Mouse (Mus musculus) CD4-positive helper T cell, adult 2 months (primary cell): ENCODE measurements around the gene Mmgt1.

Source experiments
- DNase-seq: peaks from one replicate; pipeline ENCODE4 v3.0.0-alpha.2; 2012; ENCODE audit warnings: low read depth, missing footprints, low spot score

Mmgt1 gene

GRCm38 (mm10) chrX:56597887-56598640 is at the start of gene Mmgt1:
Gene Mmgt1 (minus strand): TSS chrX:56598069.
- DNase-seq: peak; percentile 94

GRCm38 (mm10) chrX:56640066-56640465 is 42.2 kb upstream of the Mmgt1 start:
- DNase-seq: no peak

GRCm38 (mm10) chrX:56636185-56636584 is 38.3 kb upstream of the Mmgt1 start:
- DNase-seq: no peak

DNA sequence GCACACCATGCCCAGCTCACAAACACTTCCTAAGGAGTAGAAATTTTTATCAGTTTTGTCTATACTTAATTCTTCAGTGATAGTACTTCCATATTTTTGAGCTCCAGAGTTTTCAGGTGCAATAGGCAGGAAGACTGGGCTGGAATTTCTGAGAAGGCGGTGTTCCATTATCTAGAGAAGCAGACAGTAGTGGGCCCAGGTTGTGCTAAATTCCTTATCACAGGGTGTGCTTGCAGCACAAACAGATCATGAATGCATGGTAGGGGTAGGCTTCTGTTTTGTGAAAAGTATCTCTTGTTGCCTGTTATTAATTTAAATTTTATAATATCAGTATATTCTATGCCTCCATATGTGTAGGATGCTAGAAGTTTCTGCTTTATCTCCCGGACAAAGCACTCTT is 17.4 kb upstream of the Mmgt1 start:
- no peak for DNase-seq

GRCm38 (mm10) chrX:56610318-56610694 is 12.4 kb upstream of the Mmgt1 start:
- no peak for DNase-seq

DNA sequence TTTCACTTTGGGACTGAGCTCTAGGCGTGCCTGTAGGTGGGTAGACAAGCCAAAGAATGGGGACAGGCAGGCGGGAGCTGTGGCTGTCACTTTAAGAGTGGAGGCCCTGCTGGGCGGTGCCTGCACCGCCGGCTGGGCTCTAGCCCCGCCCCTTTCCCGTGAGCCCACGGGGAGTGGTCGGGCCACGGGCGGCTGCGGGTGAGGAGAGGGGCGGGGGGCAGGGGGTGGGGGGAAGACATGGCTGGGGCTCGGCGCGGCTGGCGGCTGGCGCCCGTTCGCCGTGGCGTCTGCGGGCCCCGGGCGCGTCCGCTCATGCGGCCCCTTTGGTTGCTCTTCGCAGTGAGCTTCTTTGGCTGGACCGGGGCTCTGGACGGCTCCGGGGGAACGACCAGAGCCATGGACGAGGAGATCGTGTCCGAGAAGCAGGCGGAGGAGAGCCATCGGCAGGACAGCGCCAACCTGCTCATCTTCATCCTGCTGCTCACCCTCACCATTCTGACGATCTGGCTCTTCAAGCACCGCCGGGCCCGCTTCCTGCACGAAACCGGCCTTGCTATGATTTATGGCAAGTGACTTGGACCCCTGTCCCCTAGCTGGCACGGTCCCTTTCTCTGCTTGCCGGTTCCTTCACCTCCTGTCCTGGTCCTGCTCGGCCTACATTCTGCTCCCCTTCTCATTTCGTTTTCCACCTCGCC is 11.9 kb upstream of the Mmgt1 start, which contains the start of gene Slc9a6:
Gene Slc9a6, plus strand, starts transcription at position 135 of the 695 bp plus-strand sequence.
- peak; percentile 89 for DNase-seq

- DNase-seq: no peak
Measured at GRCm38 (mm10) chrX:56609285-56609622, 11.4 kb upstream of the Mmgt1 start.

GRCm38 (mm10) chrX:56607032-56607710 is 9.3 kb upstream of the Mmgt1 start:
- DNase-seq: peak; percentile 25

DNA sequence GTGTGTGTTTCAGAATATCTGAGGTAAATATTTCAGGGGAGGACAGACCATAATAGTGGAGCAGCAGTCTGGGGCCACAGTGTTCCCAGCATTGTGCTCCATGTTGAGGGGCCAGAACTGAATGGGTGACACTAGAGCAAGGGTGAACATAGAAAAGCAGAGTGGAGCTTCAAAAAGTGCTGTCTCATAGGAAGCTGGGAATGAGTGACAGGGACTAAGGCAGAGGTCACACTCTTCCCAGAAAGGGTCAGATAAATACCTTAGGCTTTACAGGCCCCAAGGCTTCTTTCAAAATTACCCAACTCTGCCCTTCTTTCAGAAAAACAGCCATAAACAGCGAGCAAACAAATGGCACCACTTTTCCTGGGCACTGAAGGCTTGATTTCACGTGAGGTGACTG is 8.7 kb upstream of the Mmgt1 start:
- DNase-seq: no peak

DNA sequence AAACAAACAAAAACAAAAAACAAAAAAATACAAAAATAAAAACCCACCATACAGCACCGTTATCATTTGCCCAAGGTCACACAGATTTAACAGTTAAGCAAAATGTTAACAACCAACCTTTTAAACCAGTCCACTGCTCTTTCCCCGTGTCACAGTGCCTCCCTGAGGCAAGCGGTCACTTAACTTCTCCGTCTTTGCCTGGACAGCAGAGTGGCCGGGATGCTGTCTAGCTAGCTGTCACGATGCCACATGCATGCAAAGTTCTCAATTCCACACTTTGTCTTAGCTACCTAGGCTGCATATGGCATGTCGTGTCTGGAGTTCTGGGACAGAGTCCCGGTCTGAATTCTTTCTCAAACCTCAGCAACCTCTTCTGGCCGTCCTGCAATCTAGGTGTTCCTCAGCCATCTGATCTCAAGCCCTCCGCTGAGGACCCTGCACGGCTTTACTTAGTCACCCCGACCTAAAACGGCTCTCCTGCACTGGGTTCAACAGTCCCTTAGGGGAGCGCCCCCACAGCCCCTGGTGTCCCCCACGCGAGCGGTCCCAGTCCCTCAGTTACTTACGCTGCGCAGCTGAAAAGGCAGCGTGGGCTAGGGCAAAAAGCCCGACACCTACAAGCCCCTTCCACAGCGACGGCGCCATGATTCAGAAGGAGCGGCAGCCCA is 516 bp downstream of the Mmgt1 start:
- DNase-seq: no peak

- DNase-seq: no peak
Measured at GRCm38 (mm10) chrX:56578200-56578599, 19.7 kb downstream of the Mmgt1 start.

GRCm38 (mm10) chrX:56572465-56572864 is 25.4 kb downstream of the Mmgt1 start:
- DNase-seq: peak; percentile 34

GRCm38 (mm10) chrX:56553584-56553983 is 44.3 kb downstream of the Mmgt1 start:
- DNase-seq: no peak

DNA sequence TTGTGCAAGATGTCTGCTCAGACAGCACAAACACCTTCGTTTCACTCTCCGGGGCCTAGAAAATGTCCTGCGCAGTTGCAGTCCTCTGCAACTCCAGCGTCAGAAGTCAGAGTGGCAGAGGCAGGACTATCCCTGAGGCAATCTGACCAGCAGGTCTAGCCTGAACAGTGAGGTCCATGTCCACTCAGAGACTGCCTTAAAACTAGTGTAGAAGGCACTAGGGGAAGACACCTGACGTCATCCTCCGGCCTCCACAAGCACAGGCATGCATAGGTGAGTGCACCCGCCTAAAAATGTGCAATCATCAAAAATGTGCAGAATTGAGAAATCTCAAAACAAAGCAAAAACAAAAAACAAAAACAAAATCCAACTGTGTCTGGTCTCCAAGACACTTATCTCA is 48.4 kb downstream of the Mmgt1 start, which contains the start of gene Gm648:
Gene Gm648, minus strand, starts transcription at position 101 of the 400 bp plus-strand sequence.
- DNase-seq: no peak

DNA sequence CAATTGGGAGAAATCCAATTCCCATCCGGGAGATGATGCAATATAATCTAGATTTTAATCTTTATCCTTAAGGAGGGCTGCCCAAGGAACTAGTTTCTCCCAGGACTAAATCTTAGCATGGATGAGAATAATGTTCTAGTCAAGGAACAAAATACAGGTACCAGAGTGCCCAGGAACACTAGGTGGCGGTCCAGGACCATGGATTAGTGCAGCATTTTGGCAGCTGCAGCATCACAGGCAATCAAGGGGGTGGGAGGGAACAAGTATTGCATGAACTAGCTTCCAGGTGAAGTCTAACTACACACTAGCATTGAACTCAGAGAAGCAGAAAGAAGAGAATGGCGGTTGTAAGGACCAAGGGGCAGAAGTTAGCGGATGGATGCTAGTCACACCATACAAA is 60.7 kb downstream of the Mmgt1 start:
- DNase-seq: no peak
